Mouse (Mus musculus): ENCODE results near the gene Slc9a9. TPM values are rescaled to one million over a fixed set of nuclear protein-coding genes. Genes with fewer than 3 reads are reported as not detected.
A peak's percentile ranks its signal among the peaks of the same experiment; 100 is the strongest.

The Slc9a9 gene
- total RNA-seq, 2 experiments from 2014 or later, result 23.1 to 23.7 TPM

DNA sequence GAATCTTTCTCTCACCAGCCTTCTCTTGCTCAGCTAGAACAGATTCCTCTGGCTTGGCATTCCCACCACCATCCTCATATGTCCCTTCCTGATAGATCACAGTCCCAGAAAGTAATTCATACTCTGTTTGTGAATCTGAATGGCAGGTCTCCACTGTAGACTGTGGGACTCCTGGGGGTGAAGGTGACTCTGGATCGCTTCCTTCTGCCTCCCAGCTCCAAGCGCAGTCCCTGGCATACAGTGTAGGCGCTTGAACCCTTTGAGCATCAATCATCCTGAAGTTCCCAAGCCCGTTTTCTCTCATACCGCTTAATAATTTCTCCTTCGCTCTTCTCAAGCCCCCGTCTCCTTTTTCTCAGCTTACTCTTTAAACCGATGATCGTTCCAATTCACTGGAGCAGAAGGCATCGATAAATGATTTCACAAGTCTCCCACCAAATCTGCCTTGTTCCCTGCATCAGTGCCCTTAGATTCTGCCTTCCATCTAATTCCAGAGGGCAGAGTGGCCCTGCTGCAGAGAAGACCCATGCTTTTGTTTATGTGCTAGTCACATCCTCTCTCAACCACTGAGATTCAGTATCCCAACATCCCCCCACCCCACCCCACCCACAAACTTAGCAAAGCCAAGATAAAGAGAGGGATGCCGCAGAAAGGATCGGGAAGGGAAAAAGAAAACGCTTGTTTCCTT, 401.3 kb downstream of the Slc9a9 start:
- intact Hi-C loops (cut with DNase I), result loop anchor here (5.0 to 10.0 kb wide), 2 partner anchors 334 kb away; partner anchors contain the start of gene Chst2
- no peak for DNase-seq (ENCODE audit: extremely low spot score in 1 of 2, low spot score in 2 of 2)
- Histone ChIP-seq H3K4me3 (no peak overlapping the region), H3K27ac (no peak overlapping the region)
- no peak for TF ChIP-seq CTCF (IDR thresholded peaks at IDR 0.05)

DNA sequence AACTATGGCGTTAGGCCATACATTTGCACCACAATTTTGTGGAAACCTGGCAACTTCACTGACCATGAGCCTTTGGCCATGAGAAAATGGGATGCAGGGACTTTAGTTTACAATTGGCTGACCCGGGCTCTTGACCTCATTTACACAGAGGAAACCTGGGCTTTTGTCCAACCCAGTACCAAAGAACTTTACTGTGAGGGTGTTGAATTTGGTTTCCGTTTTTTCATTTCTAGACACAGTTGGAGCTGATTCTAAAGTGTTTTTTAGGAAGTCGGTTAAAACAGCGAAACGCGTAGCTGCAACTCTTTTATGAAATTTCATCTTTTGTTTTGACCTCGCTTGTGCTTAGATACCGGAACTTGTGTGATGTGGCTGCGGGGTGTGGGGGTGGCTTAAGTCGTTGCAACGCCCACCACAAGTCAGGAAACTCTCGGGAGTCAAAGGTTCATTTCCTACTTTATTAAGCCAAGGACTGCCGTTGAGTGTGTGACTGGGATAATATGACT, 402.8 kb downstream of the Slc9a9 start:
- intact Hi-C loops (cut with DNase I), result loop anchor here (5.0 to 10.0 kb wide), 2 partner anchors 332 to 335 kb away; partner anchors contain the start of gene Chst2
- Histone ChIP-seq H3K4me3 (no peak overlapping the region), H3K27ac (no peak overlapping the region)
- DNase-seq (ENCODE audit: extremely low spot score in 1 of 2, low spot score in 2 of 2), result no peak
- TF ChIP-seq CTCF (IDR thresholded peaks at IDR 0.05), result no peak

DNA sequence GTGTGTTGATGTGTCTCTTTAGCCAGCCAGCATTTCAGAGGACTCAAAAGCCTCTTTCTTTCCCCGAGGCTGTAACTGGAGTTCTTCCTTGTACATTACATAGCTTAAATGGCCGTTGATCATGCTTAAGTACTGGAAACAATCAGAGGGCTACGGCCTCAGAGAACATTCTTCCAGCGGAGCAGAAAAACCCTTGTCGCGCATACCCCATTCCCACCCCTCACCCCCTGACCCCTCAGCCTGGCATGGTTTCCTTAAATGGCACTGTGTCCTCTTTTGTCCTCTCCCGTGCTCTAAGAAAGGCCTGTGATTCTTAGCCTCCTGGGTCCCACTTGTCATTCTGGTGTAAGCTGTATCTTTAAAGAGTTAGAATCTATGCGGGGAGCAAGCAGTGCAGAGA, 404.0 kb downstream of the Slc9a9 start:
- no peak overlapping the region for H3K27ac ChIP-seq
- intact Hi-C loops (cut with DNase I), result loop anchor here (5.0 to 10.0 kb wide), 2 partner anchors 331 to 336 kb away; partner anchors contain the start of gene Chst2
- no peak for DNase-seq (ENCODE audit: extremely low spot score in 1 of 2, low spot score in 2 of 2)
- no peak for TF ChIP-seq CTCF (IDR thresholded peaks at IDR 0.05)
- H3K4me3 ChIP-seq, result no peak overlapping the region

DNA sequence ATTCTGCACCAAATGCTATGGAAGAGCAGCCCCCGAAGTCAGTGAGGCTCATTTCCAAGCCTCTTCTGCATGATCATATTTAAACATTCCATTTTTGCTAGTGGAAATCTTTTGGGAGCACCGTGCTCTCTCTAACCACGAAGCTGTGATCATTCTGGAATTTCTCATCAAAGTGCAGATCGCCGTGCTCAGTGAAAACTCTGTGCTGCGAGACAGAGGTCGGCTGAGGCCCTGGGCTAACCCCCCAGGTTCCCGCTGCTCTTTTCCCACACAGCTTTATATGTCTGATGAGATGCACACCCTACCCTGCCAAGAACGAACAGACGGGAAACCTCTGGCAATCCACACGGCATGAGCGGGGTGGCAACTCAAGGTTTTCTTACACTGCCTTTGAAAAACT, 406.1 kb downstream of the Slc9a9 start:
- intact Hi-C loops (cut with DNase I), result loop anchor here (10.0 kb wide), 1 partner anchor 329 kb away; the partner anchor contains the start of gene Chst2
- DNase-seq (ENCODE audit: extremely low spot score in 1 of 2, low spot score in 2 of 2), result no peak
- TF ChIP-seq CTCF (IDR thresholded peaks at IDR 0.05), result no peak
- no peak overlapping the region for H3K27ac ChIP-seq
- H3K4me3 ChIP-seq, result no peak overlapping the region

DNA sequence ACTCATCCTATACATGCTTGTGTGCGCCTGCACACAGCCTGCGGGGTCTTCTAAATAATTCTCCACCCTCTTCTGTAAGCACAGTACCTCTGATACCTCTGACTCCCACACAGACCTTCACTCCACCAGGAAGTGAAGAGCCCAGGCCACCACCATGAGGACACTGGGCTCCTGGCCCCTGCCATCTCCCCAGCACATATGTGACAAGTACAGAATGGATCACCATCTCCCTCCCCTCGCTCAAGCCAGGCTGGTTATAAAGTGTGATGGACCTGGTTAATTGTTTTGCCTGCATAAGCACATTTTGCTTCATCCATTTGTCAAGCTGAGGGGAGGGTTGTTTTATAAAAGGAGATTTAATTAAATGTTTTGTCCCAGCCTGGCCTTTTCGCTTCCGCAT, 408.2 kb downstream of the Slc9a9 start:
- intact Hi-C loops (cut with DNase I), result loop anchor here (10.0 kb wide), 1 partner anchor 327 kb away; the partner anchor contains the start of gene Chst2

DNA sequence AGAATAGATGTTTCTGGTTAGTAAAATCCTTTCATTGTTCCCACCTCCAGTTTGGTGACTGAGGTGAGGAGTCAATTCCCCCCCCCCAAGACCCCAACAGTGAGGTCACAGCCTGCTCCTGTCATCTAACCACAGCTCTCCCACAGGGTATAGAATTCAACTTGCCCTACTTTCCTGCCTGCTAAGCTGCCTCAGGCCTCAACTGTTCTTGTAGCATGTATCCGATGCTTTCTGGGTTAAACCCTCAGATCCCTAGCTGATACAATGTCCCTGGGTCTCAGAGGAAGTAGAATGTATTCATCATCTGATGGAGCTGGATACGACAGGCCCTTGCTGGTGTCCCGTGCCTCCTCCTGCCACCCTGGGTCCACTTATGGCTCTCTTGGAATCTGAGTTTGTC, 408.9 kb downstream of the Slc9a9 start:
- intact Hi-C loops (cut with DNase I), result loop anchor here (10.0 kb wide), 1 partner anchor 326 kb away; the partner anchor contains the start of gene Chst2
- no peak for DNase-seq (ENCODE audit: extremely low spot score in 1 of 2, low spot score in 2 of 2)
- no peak for TF ChIP-seq CTCF (IDR thresholded peaks at IDR 0.05)
- H3K4me3 ChIP-seq, result no peak overlapping the region
- no peak overlapping the region for H3K27ac ChIP-seq

More for the DNA sequence above, 408.2 kb downstream of the Slc9a9 start:
- Histone ChIP-seq H3K27ac (no peak overlapping the region), H3K4me3 (no peak overlapping the region)
- no peak for DNase-seq (ENCODE audit: extremely low spot score in 1 of 2, low spot score in 2 of 2)
- TF ChIP-seq CTCF (IDR thresholded peaks at IDR 0.05), result no peak

DNA sequence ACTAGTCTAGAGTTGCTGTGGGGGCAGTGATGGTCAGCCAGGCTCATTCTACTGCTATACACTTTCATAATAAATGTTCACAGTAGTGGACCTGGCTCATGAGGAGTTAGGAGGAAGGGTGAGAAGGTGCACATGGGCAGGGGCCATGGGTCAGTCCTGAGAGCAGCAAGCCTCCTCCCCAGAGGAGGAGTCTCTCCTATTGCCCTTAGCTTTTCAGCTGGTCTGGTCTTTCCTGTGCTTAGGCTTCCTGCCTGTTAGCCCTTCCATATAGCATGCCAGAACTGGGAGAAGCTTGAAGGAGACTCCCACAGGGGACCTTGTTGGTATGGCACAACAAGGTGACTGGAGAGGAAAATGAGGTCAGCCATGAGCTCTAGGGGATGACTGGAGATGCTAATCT, 410.2 kb downstream of the Slc9a9 start:
- DNase-seq (ENCODE audit: extremely low spot score in 1 of 2, low spot score in 2 of 2), result no peak
- TF ChIP-seq CTCF (IDR thresholded peaks at IDR 0.05), result no peak
- H3K27ac ChIP-seq, result no peak overlapping the region
- intact Hi-C loops (cut with DNase I), result loop anchor here (10.0 kb wide), 1 partner anchor 325 kb away; the partner anchor contains the start of gene Chst2
- no peak overlapping the region for H3K4me3 ChIP-seq

DNA sequence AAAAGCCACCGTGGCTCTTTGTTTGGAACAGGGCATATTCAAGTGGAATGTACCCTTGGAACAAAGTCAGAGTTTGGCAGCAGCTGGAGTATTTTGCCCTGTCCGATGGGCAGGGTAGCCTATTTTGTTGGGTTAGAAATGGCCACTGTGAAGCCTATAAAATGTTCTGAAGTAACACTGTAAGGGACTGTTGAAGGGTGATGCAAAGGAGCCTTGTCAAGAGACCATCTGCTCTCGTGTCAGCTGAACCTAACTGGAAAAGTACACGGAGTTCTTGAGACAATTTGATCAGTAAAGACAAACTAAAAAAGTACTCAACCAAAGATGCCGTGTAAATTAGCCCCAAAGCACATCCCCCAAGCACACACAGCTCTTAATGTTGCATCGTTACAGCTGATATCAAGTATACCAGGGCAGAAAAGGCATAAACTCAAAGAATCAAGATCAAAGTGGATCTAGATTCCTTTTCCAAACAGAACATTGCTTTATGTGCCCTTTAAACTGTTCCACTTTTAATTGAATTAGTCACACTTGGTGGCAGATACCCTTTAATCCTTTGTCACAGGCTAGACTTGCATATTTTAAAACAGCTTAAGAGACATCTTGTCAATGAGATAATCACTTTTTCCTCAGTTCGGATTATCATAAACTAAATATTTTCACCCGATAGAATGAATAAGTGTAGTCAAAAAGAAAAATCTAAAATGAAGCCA, 416.6 kb downstream of the Slc9a9 start:
- Histone ChIP-seq H3K4me3 (no peak overlapping the region), H3K27ac (no peak overlapping the region)
- intact Hi-C loops (cut with DNase I), result loop anchor here (5.0 kb wide), 1 partner anchor 119 kb away; no protein-coding TSS in a partner anchor
- DNase-seq (ENCODE audit: extremely low spot score in 1 of 2, low spot score in 2 of 2), result no peak
- TF ChIP-seq CTCF (IDR thresholded peaks at IDR 0.05), result no peak

DNA sequence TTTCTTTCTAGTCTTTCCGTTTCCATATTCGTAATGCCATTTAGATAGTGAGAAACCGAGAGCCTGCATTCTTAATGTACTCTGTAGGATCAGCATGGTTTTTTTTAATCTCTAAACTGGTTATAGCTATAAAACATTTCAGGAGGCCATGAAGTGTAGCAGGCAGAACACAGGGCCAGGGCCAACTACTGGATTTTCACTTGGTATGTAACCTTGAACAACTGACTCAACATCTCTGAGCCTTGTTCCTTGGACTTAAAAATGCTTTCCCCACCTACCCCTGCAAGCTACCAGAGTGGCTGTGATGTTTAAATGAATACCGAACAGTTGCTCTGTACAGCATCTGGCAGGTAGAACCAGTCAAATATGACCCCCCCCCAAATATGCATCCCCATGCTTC, 418.5 kb downstream of the Slc9a9 start:
- Histone ChIP-seq H3K27ac (no peak overlapping the region), H3K4me3 (no peak overlapping the region)
- TF ChIP-seq CTCF (IDR thresholded peaks at IDR 0.05), result no peak
- intact Hi-C loops (cut with DNase I), result loop anchor here (5.0 kb wide), 1 partner anchor 121 kb away; no protein-coding TSS in a partner anchor
- DNase-seq (ENCODE audit: extremely low spot score in 1 of 2, low spot score in 2 of 2), result no peak

DNA sequence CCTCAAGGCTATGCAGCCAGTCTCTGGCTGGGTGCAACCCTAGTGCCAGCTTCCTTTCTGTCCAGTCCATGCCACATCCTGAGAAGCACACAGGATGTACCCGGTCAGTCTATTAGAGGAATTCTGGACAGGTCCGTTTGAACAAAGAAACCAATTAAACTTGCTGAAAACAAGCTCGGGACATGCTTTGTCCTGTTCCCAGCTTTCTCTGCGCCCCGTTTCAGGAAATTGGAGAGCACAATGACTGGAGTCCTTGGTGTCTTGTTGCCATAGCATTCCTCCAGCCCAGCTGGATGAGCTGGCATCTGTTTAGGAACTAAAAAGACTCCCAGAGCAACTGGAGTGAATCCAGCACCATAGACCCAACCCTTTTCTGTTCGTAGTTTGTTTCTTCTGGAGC, 419.3 kb downstream of the Slc9a9 start:
- Histone ChIP-seq H3K4me3 (no peak overlapping the region), H3K27ac (no peak overlapping the region)
- peak in 1 of 2 experiments; percentile 20 for DNase-seq (ENCODE audit: extremely low spot score in 1 of 2, low spot score in 2 of 2)
- TF ChIP-seq CTCF (IDR thresholded peaks at IDR 0.05), result no peak
- intact Hi-C loops (cut with DNase I), result loop anchor here (5.0 kb wide), 1 partner anchor 122 kb away; no protein-coding TSS in a partner anchor

DNA sequence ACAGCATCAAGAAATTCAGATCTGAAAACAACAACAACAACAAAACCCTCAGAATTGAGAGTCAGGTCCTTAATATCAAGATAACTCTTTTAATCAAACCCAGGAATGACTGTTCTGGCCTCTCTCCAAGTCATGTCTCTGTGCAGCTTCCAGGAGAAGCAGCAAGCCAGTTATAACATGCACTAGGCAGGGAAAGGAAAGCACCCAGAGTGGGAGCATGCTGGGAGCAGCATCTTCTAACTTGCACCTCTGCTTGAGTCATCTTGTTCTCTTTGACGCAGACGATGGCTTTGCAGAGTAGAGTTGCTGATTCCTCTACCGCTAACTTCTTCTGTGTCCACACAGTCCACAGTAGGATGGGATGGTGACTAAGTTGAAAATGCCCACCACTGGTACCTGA, 426.8 kb downstream of the Slc9a9 start:
- no peak overlapping the region for H3K27ac ChIP-seq
- H3K4me3 ChIP-seq, result no peak overlapping the region
- no peak for DNase-seq (ENCODE audit: extremely low spot score in 1 of 2, low spot score in 2 of 2)
- intact Hi-C loops (cut with DNase I), result no loop called here
- no peak for TF ChIP-seq CTCF (IDR thresholded peaks at IDR 0.05)

DNA sequence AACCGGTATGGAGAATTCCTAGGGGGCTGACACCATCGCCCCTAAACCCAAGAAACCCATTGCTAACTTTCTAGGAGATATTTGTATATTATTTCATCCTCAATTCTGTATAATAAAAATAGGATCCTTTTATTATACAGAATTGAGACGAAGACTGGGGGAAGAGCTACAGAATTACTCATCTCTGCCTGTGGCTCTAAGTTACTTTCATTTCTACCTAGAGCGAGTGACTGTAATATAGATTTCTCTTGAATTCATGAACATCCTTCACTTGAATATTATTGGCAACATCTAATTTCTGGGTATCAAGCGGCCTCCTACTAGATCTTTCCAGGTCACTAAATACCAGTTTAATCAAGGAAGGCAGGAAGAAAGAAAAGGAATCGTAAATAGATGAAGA, 436.1 kb downstream of the Slc9a9 start:
- DNase-seq (ENCODE audit: extremely low spot score in 1 of 2, low spot score in 2 of 2), result no peak
- TF ChIP-seq CTCF (IDR thresholded peaks at IDR 0.05), result no peak
- Histone ChIP-seq H3K4me3 (no peak overlapping the region), H3K27ac (no peak overlapping the region)
- intact Hi-C loops (cut with DNase I), result no loop called here

All from left cerebral cortex, adult 2 months (tissue).